Mouse (Mus musculus): ENCODE results near the gene Itga7. TPM values are rescaled to one million over a fixed set of nuclear protein-coding genes. Genes with fewer than 3 reads are reported as not detected.
A peak's percentile ranks its signal among the peaks of the same experiment; 100 is the strongest.

Itga7 gene
- total RNA-seq, 2 experiments from 2014 or later, result 13.5 TPM

GRCm38 (mm10) chr10:128910066-128910841, 23.4 kb upstream of the Itga7 start:
- no peak for DNase-seq (ENCODE audit: low spot score in 2 of 2)

- no peak for DNase-seq (ENCODE audit: low spot score in 2 of 2)
Measured at GRCm38 (mm10) chr10:128911430-128911829, 22.2 kb upstream of the Itga7 start.

DNA sequence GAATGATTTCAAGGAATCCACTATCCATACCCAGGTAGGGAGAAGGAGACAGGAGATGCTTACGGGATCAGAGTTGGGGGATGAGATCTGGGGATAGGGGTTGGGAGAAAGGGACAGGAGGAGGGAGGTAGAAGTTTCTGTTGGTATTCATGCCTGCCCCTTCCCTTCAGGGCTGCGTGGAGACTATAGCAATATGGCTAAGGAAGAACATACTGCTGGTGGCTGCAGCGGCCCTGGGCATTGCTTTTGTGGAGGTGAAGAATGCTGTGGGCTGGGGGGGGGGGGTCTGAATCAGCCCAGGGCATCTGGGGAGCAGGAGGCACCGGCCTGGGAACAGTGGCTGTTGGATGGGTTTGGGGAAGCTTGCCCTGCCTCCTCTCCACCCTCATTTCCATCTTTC, 21.4 kb upstream of the Itga7 start:
- DNase-seq (ENCODE audit: low spot score in 2 of 2), result no peak

GRCm38 (mm10) chr10:128912791-128913190, 20.8 kb upstream of the Itga7 start:
- DNase-seq (ENCODE audit: low spot score in 2 of 2), result no peak

- peak; percentile 88 to 94 for DNase-seq (ENCODE audit: low spot score in 2 of 2)
Measured at GRCm38 (mm10) chr10:128913219-128913618, 20.4 kb upstream of the Itga7 start.

GRCm38 (mm10) chr10:128913696-128914095, 19.9 kb upstream of the Itga7 start:
- DNase-seq (ENCODE audit: low spot score in 2 of 2), result no peak

DNA sequence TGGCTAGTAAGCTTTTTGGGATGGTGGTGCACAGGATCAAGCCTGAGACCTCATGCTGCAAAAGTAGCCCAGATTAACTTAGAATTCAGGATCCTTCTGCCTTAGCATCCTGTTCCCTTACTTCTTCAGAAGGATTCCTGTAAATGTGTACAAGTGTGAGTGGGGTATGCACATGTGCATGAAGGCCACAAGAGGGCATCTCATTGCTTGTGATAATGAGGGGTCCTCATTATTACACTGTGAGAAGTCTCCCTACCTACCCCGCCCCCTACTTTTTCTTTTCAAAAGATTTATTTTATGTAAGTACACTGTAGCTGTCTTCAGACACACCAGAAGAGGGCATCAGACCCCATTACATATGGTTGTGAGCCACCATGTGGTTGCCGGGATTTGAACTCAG, 18.1 kb upstream of the Itga7 start:
- DNase-seq (ENCODE audit: low spot score in 2 of 2), result no peak

DNA sequence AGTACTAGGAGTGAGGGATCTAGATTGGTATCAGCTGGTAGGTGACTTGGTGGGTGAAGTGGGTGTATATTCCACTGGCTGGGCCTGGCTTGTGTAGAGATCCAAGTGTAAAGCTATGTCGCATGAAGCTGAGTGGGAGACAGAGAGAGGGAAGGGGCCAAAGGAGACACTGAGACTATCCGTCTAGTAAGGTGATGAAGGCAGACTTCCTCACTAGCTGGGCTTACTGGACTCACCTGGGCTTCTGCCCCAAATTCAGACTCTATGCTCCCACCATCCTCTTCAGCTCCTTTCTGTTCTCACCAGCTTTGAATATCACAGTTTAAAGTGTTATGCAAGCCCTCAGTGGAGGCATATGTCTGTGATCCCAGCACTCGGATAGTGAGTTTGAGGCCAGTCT, 17.0 kb upstream of the Itga7 start:
- no peak for DNase-seq (ENCODE audit: low spot score in 2 of 2)

- DNase-seq (ENCODE audit: low spot score in 2 of 2), result no peak
Measured at GRCm38 (mm10) chr10:128917400-128917799, 16.2 kb upstream of the Itga7 start.

GRCm38 (mm10) chr10:128918246-128918645, 15.4 kb upstream of the Itga7 start:
- DNase-seq (ENCODE audit: low spot score in 2 of 2), result peak in 1 of 2 experiments; percentile 50

DNA sequence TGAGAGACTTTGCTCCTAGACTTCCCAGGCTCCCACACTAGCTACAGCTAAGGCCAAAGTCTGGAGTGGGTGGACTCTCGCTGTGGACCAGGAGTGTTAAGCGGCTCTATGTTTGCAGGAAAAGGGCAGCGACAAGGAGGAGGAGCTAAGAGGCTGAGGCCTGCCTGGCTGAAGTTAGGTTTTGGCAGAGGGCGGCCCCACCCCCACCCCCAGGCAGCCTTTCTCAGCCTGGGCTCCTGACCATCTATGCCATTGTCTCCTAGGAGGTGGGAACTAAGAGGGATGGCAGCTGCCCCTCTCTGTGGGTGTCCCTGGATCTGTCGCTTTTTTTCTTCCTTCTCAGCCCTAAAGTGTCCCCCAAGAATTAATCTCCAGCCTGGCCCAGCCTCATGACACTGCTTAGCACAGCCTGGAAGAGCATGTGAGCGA, 14.4 kb upstream of the Itga7 start:
- DNase-seq (ENCODE audit: low spot score in 2 of 2), result peak in 1 of 2 experiments; percentile 31

DNA sequence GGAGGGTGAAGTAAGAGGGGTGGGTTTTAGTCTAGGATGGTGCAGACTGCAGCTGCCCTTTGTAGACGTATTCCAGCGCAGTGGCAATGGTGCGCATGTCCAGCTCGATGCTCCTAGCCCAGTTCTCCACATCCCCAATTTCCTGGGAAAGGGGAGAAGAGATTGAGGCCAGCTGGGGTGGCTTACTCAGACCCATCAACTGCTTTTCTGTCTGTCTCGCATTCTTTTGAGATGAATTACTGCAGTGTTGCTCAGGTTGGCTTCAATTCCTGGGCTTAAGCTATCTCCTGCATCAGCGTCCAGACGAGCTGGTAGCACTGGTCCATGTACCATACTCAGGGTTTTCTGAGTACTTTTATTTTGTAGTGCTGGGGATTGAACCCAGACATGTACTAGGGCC, 13.7 kb upstream of the Itga7 start:
- no peak for DNase-seq (ENCODE audit: low spot score in 2 of 2)

DNA sequence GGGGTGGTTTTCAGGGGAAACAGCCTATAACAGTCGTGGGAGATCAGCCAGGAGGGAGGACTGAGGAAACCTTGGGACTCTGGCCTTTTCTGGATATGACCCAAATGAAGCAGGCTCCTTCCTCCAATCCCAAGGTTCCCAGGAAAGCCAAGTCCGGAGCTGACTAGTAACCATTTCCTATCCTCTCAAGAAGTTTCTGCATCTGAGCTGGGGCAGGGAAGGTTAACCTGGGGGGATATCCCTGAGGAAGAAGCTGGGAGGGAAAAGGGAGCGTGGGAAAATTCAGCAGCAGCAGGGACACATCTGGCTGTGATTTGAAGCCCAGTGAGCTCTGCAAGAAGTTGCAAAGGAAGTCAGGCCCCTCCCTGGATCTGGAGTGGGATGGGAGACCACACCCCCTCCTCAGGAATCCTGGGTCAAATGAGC, 12.9 kb upstream of the Itga7 start:
- DNase-seq (ENCODE audit: low spot score in 2 of 2), result no peak

GRCm38 (mm10) chr10:128921251-128921650, 12.4 kb upstream of the Itga7 start:
- no peak for DNase-seq (ENCODE audit: low spot score in 2 of 2)

DNA sequence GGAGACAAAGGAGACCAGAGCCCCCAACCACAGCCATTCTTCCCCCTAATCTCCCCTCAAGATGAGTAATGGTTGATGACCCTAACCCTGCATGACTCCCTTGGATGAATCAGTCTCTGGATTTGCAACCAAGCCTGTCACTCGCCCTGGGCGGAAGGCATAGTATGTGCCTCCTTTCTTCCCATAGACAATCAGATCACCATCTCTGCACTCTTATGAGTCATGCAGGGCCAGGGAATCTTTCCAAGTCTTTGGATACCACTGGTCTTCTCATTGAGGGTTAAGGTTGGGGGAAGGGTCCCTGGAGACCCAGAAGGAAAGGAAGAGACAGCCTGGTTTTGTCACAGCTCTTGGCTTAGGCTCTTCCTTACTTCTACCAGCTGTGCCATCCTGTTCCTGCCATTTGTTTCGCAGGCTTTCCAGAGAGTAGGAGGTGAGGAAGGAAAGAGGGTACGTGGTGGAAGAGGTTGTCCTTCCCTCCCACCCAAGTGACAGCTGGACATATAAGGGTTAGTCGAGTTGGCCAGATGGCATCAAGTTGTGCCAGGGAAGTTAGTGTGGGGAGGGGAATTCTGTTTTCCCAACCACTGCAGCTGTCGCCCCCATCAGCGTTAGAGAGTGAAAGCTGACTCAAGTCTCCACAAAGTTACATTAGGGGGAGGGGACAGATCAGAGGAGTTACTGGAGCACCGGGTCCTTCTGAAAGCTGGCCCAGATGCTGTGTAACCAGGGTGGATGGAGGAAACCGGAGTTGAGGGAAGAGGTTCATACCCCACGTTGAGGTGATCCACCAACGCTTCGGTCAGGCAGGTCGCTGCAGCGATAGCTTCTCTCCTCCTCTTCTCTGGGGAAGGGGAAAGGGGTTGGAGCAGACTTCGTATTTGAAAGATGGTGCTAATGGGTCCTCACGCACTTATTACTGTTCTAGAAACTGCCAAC, 11.5 kb upstream of the Itga7 start:
- no peak for DNase-seq (ENCODE audit: low spot score in 2 of 2)

DNA sequence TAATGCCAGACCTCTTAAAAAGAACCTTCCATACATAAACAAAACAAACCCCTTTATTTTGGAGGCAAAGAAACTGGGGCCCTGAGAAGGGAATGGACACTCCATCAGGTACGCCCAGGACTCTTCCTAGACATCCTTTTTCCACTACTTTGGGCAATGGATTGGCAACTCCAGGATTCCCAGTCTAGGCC, 10.9 kb upstream of the Itga7 start, which contains the start of gene Rdh5:
Gene Rdh5, minus strand, starts transcription at position 67 of the 191 bp plus-strand sequence.
- no peak for DNase-seq (ENCODE audit: low spot score in 2 of 2)

DNA sequence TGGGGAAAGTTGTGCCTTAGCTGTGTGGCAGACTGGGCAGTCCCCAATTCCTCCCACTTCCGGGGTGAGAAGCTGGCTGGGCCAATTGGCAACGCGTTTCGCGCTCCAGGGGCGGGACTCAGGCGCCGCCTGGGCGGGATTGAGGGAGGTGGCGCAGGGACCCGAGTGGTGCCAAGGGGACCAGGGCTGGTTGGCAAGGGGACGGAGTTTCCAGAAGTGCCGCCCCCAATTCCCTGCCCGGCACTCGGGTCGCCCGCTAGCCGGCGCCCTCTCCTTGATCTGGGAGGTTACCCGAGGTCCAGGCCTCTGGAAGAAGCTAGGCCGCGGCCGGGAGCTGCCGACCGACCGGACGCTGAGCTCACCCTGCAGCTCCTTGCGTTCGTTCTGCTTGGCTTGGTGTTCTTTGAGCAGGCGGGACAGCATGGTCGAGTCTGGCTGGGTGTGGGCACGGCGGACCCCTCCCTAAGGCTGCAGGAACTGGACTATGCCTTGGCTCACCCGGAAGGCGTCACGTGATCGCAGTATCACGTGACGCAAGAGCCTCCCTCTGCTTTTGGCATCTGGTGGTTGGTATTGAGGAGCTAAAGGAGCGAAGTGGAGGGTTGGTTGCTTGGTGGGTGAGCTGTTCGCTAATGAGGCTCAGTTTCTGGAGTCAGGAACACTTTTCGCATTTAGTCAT, 10.5 kb upstream of the Itga7 start:
- peak; percentile 92 to 93 for DNase-seq (ENCODE audit: low spot score in 2 of 2)

- no peak for DNase-seq (ENCODE audit: low spot score in 2 of 2)
Measured at GRCm38 (mm10) chr10:128923935-128924334, 9.7 kb upstream of the Itga7 start, which contains the start of gene Bloc1s1. Bloc1s1 (minus strand) TSS chr10:128924035.

- DNase-seq (ENCODE audit: low spot score in 2 of 2), result no peak
Measured at GRCm38 (mm10) chr10:128928356-128928755, 5.3 kb upstream of the Itga7 start.

GRCm38 (mm10) chr10:128929638-128930378, 3.8 kb upstream of the Itga7 start:
- DNase-seq (ENCODE audit: low spot score in 2 of 2), result no peak

- no peak for DNase-seq (ENCODE audit: low spot score in 2 of 2)
Measured at GRCm38 (mm10) chr10:128931441-128931840, 2.2 kb upstream of the Itga7 start.
